Comparison of ENCODE assay signal across 8 mouse cellular contexts in the genomic region with DNA sequence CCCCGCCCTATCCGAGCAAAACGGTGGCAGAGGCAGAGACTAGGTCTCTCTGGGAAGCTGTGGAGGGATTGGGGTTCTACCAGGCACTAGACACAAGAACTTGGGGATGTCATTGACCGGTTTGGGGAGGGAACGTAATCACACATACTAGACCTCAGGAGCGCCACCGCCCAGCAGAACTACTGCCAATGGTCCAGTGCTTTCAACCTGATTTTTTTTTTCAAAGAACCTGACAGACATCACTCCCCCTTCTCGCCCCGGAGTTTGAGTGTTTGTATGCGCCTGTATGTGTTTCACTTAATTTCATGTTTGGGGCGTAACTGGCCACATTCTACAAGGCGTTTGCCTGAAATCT. TPM values are rescaled to one million over a fixed set of nuclear protein-coding genes. Genes with fewer than 3 reads are reported as not detected.
A peak's percentile ranks its signal among the peaks of the same experiment; 100 is the strongest.
DNase-seq lines count a peak whose midpoint lies in the region; ATAC-seq and TF ChIP-seq lines count a peak whose summit lies in the region.
"Had no signal": no experiment of that assay in that cellular context is flagged by ENCODE, and none has a peak within 500 bp of the region (broad histone marks: within the 10 kb centered on the region; RNA-seq: fewer than 3 reads in every experiment).

No protein-coding gene starts in this region.

- H3K4me2 ChIP-seq in lung, embryonic 16.5 days (ENCODE audit: low read depth, low read length) = peak overlapping the region; percentile 81
- H3K4me2 ChIP-seq in forebrain, embryonic 14.5 days (ENCODE audit: low read length) = peak overlapping the region; percentile 96
- peak overlapping the region; percentile 96 for H3K4me2 ChIP-seq in limb, embryonic 14.5 days (replicated peaks; ENCODE audit: low read depth, low read length, severe bottlenecking)
- H3K4me2 ChIP-seq in stomach, embryonic 15.5 days = peak overlapping the region; percentile 93

- H3K9ac ChIP-seq in lung, embryonic 16.5 days (ENCODE audit: low read length) = peak overlapping the region; percentile 27
- peak overlapping the region; percentile 62 for H3K9ac ChIP-seq in forebrain, embryonic 14.5 days (ENCODE audit: low read length)
- H3K9ac ChIP-seq in limb, embryonic 14.5 days (ENCODE audit: low read depth, low read length, severe bottlenecking) = peak overlapping the region; percentile 36
- H3K9ac ChIP-seq in stomach, embryonic 15.5 days = no peak overlapping the region

- no peak for ATAC-seq in lung, embryonic 16.5 days (ENCODE audit: low read depth)
- ATAC-seq in forebrain, embryonic 14.5 days = no peak
- ATAC-seq in limb, embryonic 14.5 days (ENCODE audit: low FRiP score, low read depth) = no peak
- no peak for ATAC-seq in stomach, embryonic 15.5 days (ENCODE audit: insufficient read depth, low FRiP score, low read depth)

- H3K4me1 ChIP-seq in lung, embryonic 16.5 days (replicated peaks; ENCODE audit: control insufficient read depth, insufficient read depth, low read length) = peaks cover 12% of the 10 kb centered on the region; the same call in 1 of the 2 replicates
- peaks cover 6% of the 10 kb centered on the region for H3K4me1 ChIP-seq in forebrain, embryonic 14.5 days (ENCODE audit: control insufficient read depth, insufficient read depth, low read length)
- H3K4me1 ChIP-seq in limb, embryonic 14.5 days (ENCODE audit: control insufficient read depth, insufficient read depth, low read length) = peaks cover 9% of the 10 kb centered on the region; the same call in 1 of the 2 replicates
- peaks cover 15% of the 10 kb centered on the region for H3K4me1 ChIP-seq in stomach, embryonic 15.5 days

- H3K9me3 ChIP-seq in lung, embryonic 16.5 days (ENCODE audit: control insufficient read depth, low read length) = no peaks in the 10 kb centered on the region
- no peaks in the 10 kb centered on the region for H3K9me3 ChIP-seq in forebrain, embryonic 14.5 days (replicated peaks; ENCODE audit: control insufficient read depth, low read length)
- no peaks in the 10 kb centered on the region for H3K9me3 ChIP-seq in limb, embryonic 14.5 days (ENCODE audit: control insufficient read depth, low read length)
- no peaks in the 10 kb centered on the region for H3K9me3 ChIP-seq in stomach, embryonic 15.5 days

- 3% methylated on average over 12 of the region's 12 CpGs for WGBS in lung, embryonic 16.5 days
- 1% methylated on average over 12 of the region's 12 CpGs for WGBS in forebrain, embryonic 14.5 days
- 4% methylated on average over 12 of the region's 12 CpGs for WGBS in limb, embryonic 14.5 days
- 5% methylated on average over 12 of the region's 12 CpGs for WGBS in stomach, embryonic 15.5 days

- peaks cover 36% of the 10 kb centered on the region for H3K27me3 ChIP-seq in lung, embryonic 16.5 days (ENCODE audit: control insufficient read depth, insufficient read depth, low read depth, low read length)
- H3K27me3 ChIP-seq in forebrain, embryonic 14.5 days (replicated peaks; ENCODE audit: control insufficient read depth, insufficient read depth, low read length) = no peaks in the 10 kb centered on the region
- H3K27me3 ChIP-seq in limb, embryonic 14.5 days (ENCODE audit: control insufficient read depth, insufficient read depth, low read length) = peaks cover 41% of the 10 kb centered on the region
- H3K27me3 ChIP-seq in stomach, embryonic 15.5 days (replicated peaks) = peaks cover 40% of the 10 kb centered on the region

- H3K4me3 ChIP-seq in lung, embryonic 16.5 days (ENCODE audit: low read length) = peak overlapping the region; percentile 52
- H3K4me3 ChIP-seq in forebrain, embryonic 14.5 days (ENCODE audit: low read depth, low read length) = peak overlapping the region; percentile 50
- H3K4me3 ChIP-seq in limb, embryonic 14.5 days (replicated peaks; ENCODE audit: low read length) = peak overlapping the region; percentile 45
- H3K4me3 ChIP-seq in stomach, embryonic 15.5 days (replicated peaks) = peak overlapping the region; percentile 43

- H3K36me3 ChIP-seq in lung, embryonic 16.5 days (ENCODE audit: control insufficient read depth, insufficient read depth, low read length) = no peaks in the 10 kb centered on the region
- H3K36me3 ChIP-seq in forebrain, embryonic 14.5 days (ENCODE audit: control insufficient read depth, insufficient read depth, low read length) = no peaks in the 10 kb centered on the region
- H3K36me3 ChIP-seq in limb, embryonic 14.5 days (ENCODE audit: control insufficient read depth, insufficient read depth, low read length) = no peaks in the 10 kb centered on the region
- H3K36me3 ChIP-seq in stomach, embryonic 15.5 days = no peaks in the 10 kb centered on the region

- no peak for TF ChIP-seq POLR2A in limb, embryonic 14.5 days (IDR thresholded peaks at IDR 0.05; ENCODE audit: borderline replicate concordance, extremely low read depth, insufficient read depth, insufficient read length)

- DNase-seq in lung, adult 18-20 months = no peak
- peak; percentile 43 for DNase-seq in forebrain, embryonic 14.5 days (ENCODE audit: low spot score)
- DNase-seq in limb, embryonic 14.5 days (ENCODE audit: low spot score) = peak; percentile 9
- no peak for DNase-seq in testis, postnatal 10 days (ENCODE audit: low spot score)
- no peak for DNase-seq in spleen, postnatal 36 days (ENCODE audit: low spot score in 2 of 2)

- no peak overlapping the region for H3K27ac ChIP-seq in lung, embryonic 16.5 days (ENCODE audit: low read length)
- 0 out of 2 replicates have a peak overlapping the region, but pooled peaks have one; percentile 33 for H3K27ac ChIP-seq in forebrain, embryonic 14.5 days (ENCODE audit: low read depth, low read length)
- no peak overlapping the region for H3K27ac ChIP-seq in limb, embryonic 14.5 days (replicated peaks; ENCODE audit: low read depth, low read length)
- H3K27ac ChIP-seq in stomach, embryonic 15.5 days = no peak overlapping the region

RNA-seq across cellular contexts. Expression of gene Egfem1, which starts 1.1 kb away (rescaled TPM):
- 18.5 and 24.2 TPM in 2 replicates for polyA plus RNA-seq in lung, embryonic 16.5 days (2015; fragmentation: Nextera tagmentation; extraction: Ambion mirVana)
- 3.0 and 4.7 TPM in 2 replicates for polyA plus RNA-seq in forebrain, embryonic 14.5 days (2014; fragmentation: Nextera tagmentation; extraction: Ambion mirVana)
- polyA plus RNA-seq in limb, embryonic 14.5 days (2012; rRNA removed) = 4.5 and 5.5 TPM in 2 replicates
- 8.5 and 9.6 TPM in 2 replicates for polyA plus RNA-seq in limb, embryonic 14.5 days (2014; fragmentation: Nextera tagmentation; extraction: Ambion mirVana)
- polyA plus RNA-seq in stomach, embryonic 15.5 days (2015; fragmentation: Nextera tagmentation; extraction: Ambion mirVana) = 0.73 and 0.91 TPM in 2 replicates
- polyA plus RNA-seq: spleen, adult 2 months had no signal

Comparison
In these comparisons a context has a peak if more than half of its experiments do, and no peak if none do; other contexts are left out.
1. DNase-seq: peak in forebrain, embryonic 14.5 days (single experiment) and limb, embryonic 14.5 days (single experiment); none in lung, adult 18-20 months (0 of 2), testis, postnatal 10 days (single experiment) and spleen, postnatal 36 days (0 of 2).
2. Peak in every context shown above with its lines, with median percentiles within 50 percentile points of each other: H3K4me2 ChIP-seq and H3K4me3 ChIP-seq.